Mouse (Mus musculus) MEL (cell line): Measurements from ENCODE around the gene Ciart. TPM values are rescaled to one million over a fixed set of nuclear protein-coding genes. Genes with fewer than 3 reads are reported as not detected.

Experiments used
- DNase-seq: peaks from one replicate; pipeline ENCODE4 v3.0.0; 2011; ENCODE audit warnings: low read depth, low spot score
- H3K27ac ChIP-seq: 2 replicates; pipeline ENCODE4 v1.5.1; 2012; ENCODE audit warnings: low read depth, mild to moderate bottlenecking, control low read depth, low read length, moderate library complexity; ENCODE audit not compliant: control insufficient read depth
- H3K27me3 ChIP-seq, 2 experiments: fragments of 150-350 bp in 1 of 2; sonication (generic) in 1 of 2; 2 replicates each; pipeline ENCODE4 v1.6.1; 2012; ENCODE audit warnings: low read length in 2 of 2, mild to moderate bottlenecking in 2 of 2, improper control_type of control experiment in 1 of 2, moderate library complexity in 1 of 2; ENCODE audit not compliant: insufficient read depth in 2 of 2, control insufficient read depth in 1 of 2
- H3K36me3 ChIP-seq, 2 experiments: 2 replicates each; pipeline ENCODE4 v1.6.1; 2012 to 2014; ENCODE audit warnings: low read length in 2 of 2, improper control_type of control experiment in 1 of 2, inconsistent platforms in 1 of 2, mild to moderate bottlenecking in 1 of 2; ENCODE audit not compliant: insufficient read depth in 2 of 2, control insufficient read depth in 1 of 2
- H3K4me1 ChIP-seq, 2 experiments: fragments of 150-350 bp in 1 of 2; sonication (generic) in 1 of 2; 2 replicates each; pipeline ENCODE4 v1.6.1; 2012; ENCODE audit warnings: low read length in 2 of 2, improper control_type of control experiment in 1 of 2, mild to moderate bottlenecking in 1 of 2; ENCODE audit not compliant: insufficient read depth in 2 of 2, control insufficient read depth in 1 of 2
- H3K4me3 ChIP-seq, 2 experiments: fragments of 150-350 bp in 1 of 2; sonication (generic) in 1 of 2; 2 replicates each; pipeline ENCODE4 v1.5.1; 2012; ENCODE audit warnings: low read depth in 2 of 2, low read length in 2 of 2, mild to moderate bottlenecking in 2 of 2, moderate library complexity in 2 of 2, control low read depth in 1 of 2, improper control_type of control experiment in 1 of 2; ENCODE audit not compliant: control insufficient read depth in 1 of 2, insufficient read depth in 1 of 2
- H3K79me2 ChIP-seq: 2 replicates; pipeline ENCODE4 v1.6.1; 2012; ENCODE audit warnings: mild to moderate bottlenecking, low read length, moderate library complexity; ENCODE audit not compliant: control insufficient read depth, poor library complexity, insufficient read depth
- H3K9ac ChIP-seq: 2 replicates; pipeline ENCODE4 v1.6.1; 2012; ENCODE audit warnings: low read depth, mild to moderate bottlenecking, control low read depth, low read length, moderate library complexity; ENCODE audit not compliant: control insufficient read depth, poor library complexity, severe bottlenecking
- H3K9me3 ChIP-seq: fragments of 150-350 bp; sonication (generic); replicated peaks from 2 replicates; pipeline ENCODE4 v1.6.1; 2012; ENCODE audit warnings: mild to moderate bottlenecking, low read length, improper control_type of control experiment, moderate library complexity; ENCODE audit not compliant: insufficient read depth
- E2F4 ChIP-seq: IDR thresholded peaks from 2 replicates; pipeline ENCODE4 v1.6.1; 2011; ENCODE audit warnings: low read depth, low read length, improper control_type of control experiment, borderline replicate concordance
- ELF1 ChIP-seq: IDR thresholded peaks from 2 replicates; pipeline ENCODE4 v1.6.1; 2014; ENCODE audit warnings: low read depth, mild to moderate bottlenecking, inconsistent platforms, low read length, improper control_type of control experiment, moderate library complexity
- EP300 ChIP-seq, 2 experiments: IDR thresholded peaks; 2 replicates each; pipeline ENCODE4 v1.6.1; 2011; ENCODE audit warnings: improper control_type of control experiment in 2 of 2, low read length in 2 of 2, low read depth in 1 of 2, mild to moderate bottlenecking in 1 of 2
- ETS1 ChIP-seq: IDR thresholded peaks from 2 replicates; pipeline ENCODE4 v1.6.1; 2012; ENCODE audit warnings: low read depth, mild to moderate bottlenecking, inconsistent platforms, low read length, improper control_type of control experiment, moderate library complexity
- HCFC1 ChIP-seq: IDR thresholded peaks from 2 replicates; pipeline ENCODE4 v1.6.1; 2012; ENCODE audit warnings: low read depth, mild to moderate bottlenecking, inconsistent platforms, low read length, improper control_type of control experiment, moderate library complexity
- JUND ChIP-seq: IDR thresholded peaks from 2 replicates; pipeline ENCODE4 v1.6.1; 2011; ENCODE audit warnings: low read depth, mild to moderate bottlenecking, improper control_type of control experiment, low read length
- MXI1 ChIP-seq: IDR thresholded peaks from 2 replicates; pipeline ENCODE4 v1.6.1; 2011; ENCODE audit warnings: mild to moderate bottlenecking, low read depth, low read length, improper control_type of control experiment
- MYB ChIP-seq: IDR thresholded peaks from 2 replicates; pipeline ENCODE4 v1.6.1; 2011; ENCODE audit warnings: mild to moderate bottlenecking, low read depth, low read length, improper control_type of control experiment
- NELFE ChIP-seq: IDR thresholded peaks from 2 replicates; pipeline ENCODE4 v1.6.1; 2011; ENCODE audit warnings: low read depth, low read length, improper control_type of control experiment
- POLR2A ChIP-seq, 2 experiments: IDR thresholded peaks; 2 replicates each; pipeline ENCODE4 v1.6.1; 2011 to 2012; ENCODE audit warnings: low read length in 2 of 2, mild to moderate bottlenecking in 2 of 2, control low read depth in 1 of 2, improper control_type of control experiment in 1 of 2, low read depth in 1 of 2, moderate library complexity in 1 of 2; ENCODE audit not compliant: control insufficient read depth in 1 of 2, insufficient read depth in 1 of 2, poor library complexity in 1 of 2
- POLR2AphosphoS5 ChIP-seq: IDR thresholded peaks from 2 replicates; pipeline ENCODE4 v1.6.1; 2012; ENCODE audit warnings: low read depth, borderline replicate concordance, mild to moderate bottlenecking, inconsistent platforms, low read length, moderate library complexity, mixed read lengths
- RCOR1 ChIP-seq: IDR thresholded peaks from 2 replicates; pipeline ENCODE4 v1.6.1; 2012; ENCODE audit warnings: low read depth, mild to moderate bottlenecking, inconsistent platforms, low read length, improper control_type of control experiment
- SIN3A ChIP-seq: IDR thresholded peaks from 2 replicates; pipeline ENCODE4 v1.6.1; 2012; ENCODE audit warnings: low read length, improper control_type of control experiment, inconsistent platforms
- SMC3 ChIP-seq: IDR thresholded peaks from 2 replicates; pipeline ENCODE4 v1.6.1; 2011; ENCODE audit warnings: low read depth, low read length, improper control_type of control experiment
- TAL1 ChIP-seq: IDR thresholded peaks from 2 replicates; pipeline ENCODE4 v1.6.1; 2012; ENCODE audit warnings: mild to moderate bottlenecking, inconsistent platforms, low read length, moderate library complexity, mixed read lengths
- TCF12 ChIP-seq: IDR thresholded peaks from 2 replicates; pipeline ENCODE4 v1.6.1; 2014; ENCODE audit warnings: low read depth, mild to moderate bottlenecking, inconsistent platforms, low read length, improper control_type of control experiment, moderate library complexity
- USF1 ChIP-seq: IDR thresholded peaks from 2 replicates; pipeline ENCODE4 v1.6.1; 2014; ENCODE audit warnings: low read depth, mild to moderate bottlenecking, inconsistent platforms, low read length, improper control_type of control experiment, moderate library complexity
- ZC3H11A ChIP-seq: IDR thresholded peaks from 2 replicates; pipeline ENCODE4 v1.6.1; 2012; ENCODE audit warnings: low read depth, mild to moderate bottlenecking, inconsistent platforms, low read length, improper control_type of control experiment
- ZNF384 ChIP-seq: IDR thresholded peaks from 2 replicates; pipeline ENCODE4 v1.6.1; 2012; ENCODE audit warnings: low read depth, mild to moderate bottlenecking, inconsistent platforms, low read length, improper control_type of control experiment
- polyA plus RNA-seq, 2 experiments: library from polyadenylated mRNA; stranded (reverse) in 1 of 2; unstranded in 1 of 2; fragments of >175 nt in 1 of 2; fragments of >200 nt in 1 of 2; gene quantifications; 2 replicates each; pipeline versions ENCODE4 v1.2.1 to v1.2.4; 2012; ENCODE audit warnings: low replicate concordance in 2 of 2, low read depth in 1 of 2; ENCODE audit not compliant: insufficient read length in 2 of 2, insufficient read depth in 1 of 2, missing spikeins in 1 of 2
- total RNA-seq: library from RNA; depleted of rRNA; stranded (reverse); fragments of 300-350 nt; gene quantifications from 2 replicates; pipeline ENCODE4 v1.2.3, GENCODE M21; 2012

Ciart gene
- total and polyA plus RNA-seq, 3 experiments, result 4.9 to 23.8 TPM; not detected in 1

DNA sequence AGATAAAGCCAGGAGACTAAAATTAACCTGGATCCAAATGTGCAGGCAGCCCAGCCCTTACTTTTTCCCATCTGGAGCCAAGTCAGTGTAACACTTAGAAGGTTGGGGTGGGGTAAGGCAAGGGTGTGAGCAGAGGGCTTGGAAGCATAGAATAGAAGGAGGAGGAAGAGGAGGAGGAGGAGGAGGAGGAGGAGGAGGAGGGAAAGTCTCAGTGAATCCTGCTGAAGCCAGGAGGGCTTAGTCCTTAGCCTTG lies 20.2 kb upstream of the Ciart start:
- Histone ChIP-seq H3K9ac (no peak overlapping the region), H3K4me3 (no peak overlapping the region), H3K36me3 (peaks cover 0 to 2% of the 10 kb centered on the region in 2 experiments; a peak in 1 of 4 replicates), H3K27me3 (peaks cover 6 to 19% of the 10 kb centered on the region in 2 experiments; a peak in 3 of 4 replicates), H3K9me3 (no peaks in the 10 kb centered on the region), H3K4me1 (peaks cover 0 to 5% of the 10 kb centered on the region in 2 experiments; a peak in 2 of 4 replicates), H3K79me2 (no peaks in the 10 kb centered on the region), H3K27ac (no peak overlapping the region)
- DNase-seq, result no peak
- TF ChIP-seq ZNF384 (no peak), EP300 (IDR thresholded peaks at IDR 0.05; ENCODE audit: low read depth in 1 of 2, low read length in 2 of 2) (no peak), NELFE (no peak), SIN3A (no peak), E2F4 (no peak)

DNA sequence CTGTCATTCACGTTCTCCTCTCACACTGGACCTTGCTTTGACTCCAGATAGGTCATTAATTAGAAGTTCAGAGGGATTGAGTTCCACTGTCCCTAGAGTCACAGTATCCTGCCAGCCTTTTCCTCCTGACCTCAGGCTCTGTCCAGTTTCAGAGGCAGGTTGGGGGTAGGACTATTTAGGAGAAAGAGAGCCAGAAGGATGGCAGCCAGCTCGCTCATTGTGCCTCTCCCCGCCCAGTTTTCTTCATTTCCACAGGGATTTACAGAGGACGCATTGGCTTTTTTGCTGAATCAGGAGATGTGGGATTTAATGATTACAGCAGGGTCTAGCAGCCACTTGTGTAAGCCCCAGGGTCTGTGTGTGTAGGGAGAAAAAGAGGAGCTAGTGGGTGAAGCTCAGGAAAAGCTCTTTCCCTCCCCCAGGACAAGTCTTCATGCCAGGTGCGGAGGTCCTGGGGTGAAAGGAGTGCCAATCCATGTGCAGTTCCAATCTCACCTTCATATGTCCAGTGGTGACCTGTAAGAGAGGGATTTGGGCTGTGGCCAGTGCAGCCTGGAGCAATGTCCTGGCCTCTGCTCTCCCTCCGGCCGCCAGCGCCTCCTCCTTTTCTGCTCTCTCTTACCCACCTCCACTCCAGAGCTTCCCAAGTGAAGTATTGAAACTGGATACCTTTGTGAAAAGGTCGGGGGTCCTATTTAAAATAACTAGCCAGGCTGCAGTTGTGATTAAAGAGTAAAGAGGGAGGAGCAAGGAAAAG lies 19.7 kb upstream of the Ciart start:
- peaks cover 0 to 5% of the 10 kb centered on the region in 2 experiments; a peak in 2 of 4 replicates for H3K4me1 ChIP-seq
- no peaks in the 10 kb centered on the region for H3K79me2 ChIP-seq
- no peak overlapping the region for H3K4me3 ChIP-seq
- H3K27me3 ChIP-seq, result peaks cover 6 to 19% of the 10 kb centered on the region in 2 experiments; a peak in 3 of 4 replicates
- no peak for DNase-seq
- H3K36me3 ChIP-seq, result peaks cover 0 to 2% of the 10 kb centered on the region in 2 experiments; a peak in 1 of 4 replicates
- no peak overlapping the region for H3K9ac ChIP-seq
- H3K9me3 ChIP-seq, result no peaks in the 10 kb centered on the region
- TF ChIP-seq USF1 (no peak), ETS1 (no peak), ZC3H11A (no peak), MYB (no peak), POLR2AphosphoS5 (no peak), RCOR1 (no peak), TCF12 (no peak), SMC3 (no peak), TAL1 (no peak), ELF1 (no peak), JUND (no peak), HCFC1 (no peak), POLR2A (IDR thresholded peaks at IDR 0.05; ENCODE audit: control insufficient read depth in 1 of 2, insufficient read depth in 1 of 2, low read depth in 1 of 2, low read length in 2 of 2, poor library complexity in 1 of 2) (no peak), SIN3A (no peak), MXI1 (no peak)
- TF ChIP-seq, all 39 proteins: peak for 0
- H3K27ac ChIP-seq, result no peak overlapping the region
